Mouse (Mus musculus) brain, embryonic 14.5 days (tissue): ENCODE data around the gene Agxt2.

Source experiments
- CTCF ChIP-seq: fragments of 200-500 bp; IDR thresholded peaks from 2 replicates; pipeline ENCODE4 v1.5.1; 2012; ENCODE audit warnings: inconsistent platforms, mild to moderate bottlenecking, moderate library complexity, borderline replicate concordance; ENCODE audit not compliant: insufficient read depth, insufficient read length; ENCODE audit errors: extremely low read depth
- POLR2A ChIP-seq: fragments of 200-500 bp; IDR thresholded peaks from 2 replicates; pipeline ENCODE4 v1.6.1; 2012; ENCODE audit warnings: mild to moderate bottlenecking, inconsistent platforms, borderline replicate concordance; ENCODE audit not compliant: poor library complexity, insufficient read depth, insufficient read length, severe bottlenecking; ENCODE audit errors: extremely low read depth

GRCm38 (mm10) chr15:10378338-10378959 is 20.1 kb downstream of the Agxt2 start:
- TF ChIP-seq CTCF = no peak
- no peak for TF ChIP-seq POLR2A
